Comparison of ENCODE assay signal across 11 mouse cellular contexts in the genomic region with DNA sequence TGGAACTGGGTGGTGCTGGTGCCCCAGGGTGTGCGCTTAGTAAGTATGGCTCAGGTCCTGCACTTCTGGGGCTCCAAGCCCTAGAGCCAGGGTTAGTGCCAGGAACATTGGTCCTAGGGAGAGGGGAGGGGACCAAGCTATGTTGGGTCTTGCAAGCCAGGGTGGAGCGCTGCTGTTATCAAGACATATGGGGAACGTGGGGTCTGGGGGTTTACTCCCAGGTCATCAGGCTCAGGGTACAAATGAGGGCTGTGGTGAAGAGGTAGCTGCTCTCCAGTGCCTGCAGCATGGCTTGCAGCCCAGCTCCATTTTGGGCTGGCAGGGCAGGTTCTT. TPM values are rescaled to one million over a fixed set of nuclear protein-coding genes. Genes with fewer than 3 reads are reported as not detected.
DNase-seq lines count a peak whose midpoint lies in the region; ATAC-seq lines count a peak whose summit lies in the region.
"Had no signal": no experiment of that assay in that cellular context is flagged by ENCODE, and none has a peak within 500 bp of the region (broad histone marks: within the 10 kb centered on the region; RNA-seq: fewer than 3 reads in every experiment).

No protein-coding gene starts in this region.

- H3K4me3 ChIP-seq in forebrain, embryonic 11.5 days (ENCODE audit: low read depth, low read length) = no peak overlapping the region
- no peak overlapping the region for H3K4me3 ChIP-seq in forebrain, embryonic 14.5 days (ENCODE audit: low read depth, low read length)
- no peak overlapping the region for H3K4me3 ChIP-seq in midbrain, embryonic 11.5 days (ENCODE audit: low read depth, low read length)
- H3K4me3 ChIP-seq in midbrain, embryonic 10.5 days = no peak overlapping the region
- H3K4me3 ChIP-seq in limb, embryonic 13.5 days = no peak overlapping the region
- H3K4me3 ChIP-seq: heart, embryonic 15.5 days; myocyte had no signal

- peak; percentile 42; the same call in 1 of the 2 replicates for ATAC-seq in forebrain, embryonic 11.5 days (replicated peaks; ENCODE audit: low FRiP score)
- no peak for ATAC-seq in forebrain, embryonic 14.5 days
- ATAC-seq in midbrain, embryonic 11.5 days (ENCODE audit: low FRiP score) = no peak; the same call in 1 of the 2 replicates
- ATAC-seq in limb, embryonic 13.5 days (ENCODE audit: low FRiP score, low read depth) = 0 out of 2 replicates have a peak, but pooled peaks have one; percentile 8

- H3K27me3 ChIP-seq in forebrain, embryonic 11.5 days (ENCODE audit: control insufficient read depth, insufficient read depth, low read length) = no peaks in the 10 kb centered on the region
- H3K27me3 ChIP-seq in forebrain, embryonic 14.5 days (replicated peaks; ENCODE audit: control insufficient read depth, insufficient read depth, low read length) = no peaks in the 10 kb centered on the region
- no peaks in the 10 kb centered on the region for H3K27me3 ChIP-seq in midbrain, embryonic 11.5 days (ENCODE audit: control insufficient read depth, insufficient read depth, low read length)
- H3K27me3 ChIP-seq in midbrain, embryonic 10.5 days (ENCODE audit: low read depth, poor library complexity, severe bottlenecking) = no peaks in the 10 kb centered on the region
- no peaks in the 10 kb centered on the region for H3K27me3 ChIP-seq in limb, embryonic 13.5 days
- H3K27me3 ChIP-seq: heart, embryonic 15.5 days had no signal

- H3K36me3 ChIP-seq in forebrain, embryonic 11.5 days (ENCODE audit: control insufficient read depth, insufficient read depth, low read length) = no peaks in the 10 kb centered on the region
- peaks cover 3% of the 10 kb centered on the region; the same call in 1 of the 2 replicates for H3K36me3 ChIP-seq in forebrain, embryonic 14.5 days (ENCODE audit: control insufficient read depth, insufficient read depth, low read length)
- H3K36me3 ChIP-seq in midbrain, embryonic 11.5 days (ENCODE audit: control insufficient read depth, insufficient read depth, low read length) = no peaks in the 10 kb centered on the region
- H3K36me3 ChIP-seq in midbrain, embryonic 10.5 days = no peaks in the 10 kb centered on the region
- 0 out of 2 replicates have a peak, but pooled peaks cover 5% of the 10 kb centered on the region for H3K36me3 ChIP-seq in limb, embryonic 13.5 days
- H3K36me3 ChIP-seq: heart, embryonic 15.5 days had no signal

- no peak for DNase-seq in forebrain, embryonic 11.5 days (ENCODE audit: low spot score)
- DNase-seq in forebrain, embryonic 14.5 days (ENCODE audit: low spot score) = no peak
- peak; percentile 21 for DNase-seq in kidney, adult 18-20 months
- DNase-seq in kidney, postnatal 36 days = no peak
- DNase-seq in midbrain, embryonic 11.5 days (ENCODE audit: low spot score, missing footprints) = peak; percentile 81
- no peak for DNase-seq in midbrain, embryonic 10.5 days (ENCODE audit: low spot score)
- no peak for DNase-seq in cerebellum, adult 11-12 months

- no peaks in the 10 kb centered on the region for H3K9me3 ChIP-seq in forebrain, embryonic 11.5 days (ENCODE audit: control insufficient read depth, low read length)
- H3K9me3 ChIP-seq in forebrain, embryonic 14.5 days (replicated peaks; ENCODE audit: control insufficient read depth, low read length) = no peaks in the 10 kb centered on the region
- H3K9me3 ChIP-seq in midbrain, embryonic 11.5 days (ENCODE audit: control insufficient read depth, low read length) = no peaks in the 10 kb centered on the region
- H3K9me3 ChIP-seq in midbrain, embryonic 10.5 days (replicated peaks) = no peaks in the 10 kb centered on the region
- no peaks in the 10 kb centered on the region for H3K9me3 ChIP-seq in limb, embryonic 13.5 days
- H3K9me3 ChIP-seq: heart, embryonic 15.5 days had no signal

- no peak overlapping the region for H3K4me2 ChIP-seq in forebrain, embryonic 11.5 days (ENCODE audit: low read depth, low read length, severe bottlenecking)
- H3K4me2 ChIP-seq in forebrain, embryonic 14.5 days (ENCODE audit: low read length) = no peak overlapping the region
- no peak overlapping the region for H3K4me2 ChIP-seq in midbrain, embryonic 11.5 days
- no peak overlapping the region for H3K4me2 ChIP-seq in limb, embryonic 13.5 days (replicated peaks)
- H3K4me2 ChIP-seq: heart, embryonic 15.5 days had no signal

- WGBS in forebrain, embryonic 11.5 days = 86% methylated on average over 3 of the region's 3 CpGs
- WGBS in forebrain, embryonic 14.5 days = 86% methylated on average over 3 of the region's 3 CpGs
- WGBS in midbrain, embryonic 11.5 days = 87% methylated on average over 3 of the region's 3 CpGs
- 89% methylated on average over 3 of the region's 3 CpGs for WGBS in midbrain, embryonic 10.5 days
- WGBS in limb, embryonic 13.5 days = 86% methylated on average over 3 of the region's 3 CpGs

- no peaks in the 10 kb centered on the region for H3K4me1 ChIP-seq in forebrain, embryonic 11.5 days (replicated peaks; ENCODE audit: control insufficient read depth, insufficient read depth, low read length)
- H3K4me1 ChIP-seq in forebrain, embryonic 14.5 days (ENCODE audit: control insufficient read depth, insufficient read depth, low read length) = peaks cover 6% of the 10 kb centered on the region
- H3K4me1 ChIP-seq in midbrain, embryonic 11.5 days (ENCODE audit: control insufficient read depth, insufficient read depth, low read length) = peaks cover 7% of the 10 kb centered on the region; the same call in 1 of the 2 replicates
- H3K4me1 ChIP-seq in midbrain, embryonic 10.5 days = peaks cover 21% of the 10 kb centered on the region
- H3K4me1 ChIP-seq in limb, embryonic 13.5 days = peaks cover 4% of the 10 kb centered on the region

- H3K27ac ChIP-seq in forebrain, embryonic 11.5 days (ENCODE audit: low read depth, low read length) = no peak overlapping the region
- H3K27ac ChIP-seq in forebrain, embryonic 14.5 days (ENCODE audit: low read depth, low read length) = no peak overlapping the region
- no peak overlapping the region for H3K27ac ChIP-seq in midbrain, embryonic 11.5 days (ENCODE audit: low read depth, low read length)
- no peak overlapping the region for H3K27ac ChIP-seq in midbrain, embryonic 10.5 days (replicated peaks)
- H3K27ac ChIP-seq in limb, embryonic 13.5 days = no peak overlapping the region
- H3K27ac ChIP-seq: heart, embryonic 15.5 days; macrophage had no signal

- H3K9ac ChIP-seq in forebrain, embryonic 11.5 days (ENCODE audit: low read length) = no peak overlapping the region
- H3K9ac ChIP-seq in forebrain, embryonic 14.5 days (ENCODE audit: low read length) = no peak overlapping the region
- H3K9ac ChIP-seq in midbrain, embryonic 11.5 days (ENCODE audit: low read length) = no peak overlapping the region
- H3K9ac ChIP-seq in limb, embryonic 13.5 days = peak overlapping the region; percentile 35; the same call in 1 of the 2 replicates
- H3K9ac ChIP-seq: heart, embryonic 15.5 days had no signal

RNA-seq across cellular contexts. Expression of gene Sun2, which starts 11.1 kb away (rescaled TPM):
- 4.3 and 5.9 TPM in 2 replicates for polyA plus RNA-seq in forebrain, embryonic 11.5 days (2014; fragmentation: Nextera tagmentation; extraction: Ambion mirVana)
- polyA plus RNA-seq in forebrain, embryonic 14.5 days (2014; fragmentation: Nextera tagmentation; extraction: Ambion mirVana) = 4.8 and 7.6 TPM in 2 replicates
- 3.0 and 4.2 TPM in 2 replicates for polyA plus RNA-seq in midbrain, embryonic 11.5 days (2014; fragmentation: Nextera tagmentation; extraction: Ambion mirVana)
- polyA plus RNA-seq in midbrain, embryonic 10.5 days (2016; fragmentation: Nextera tagmentation; extraction: Ambion mirVana) = 2.2 and 3.9 TPM in 2 replicates
- polyA plus RNA-seq in limb, embryonic 13.5 days (2015; fragmentation: Nextera tagmentation; extraction: Ambion mirVana) = 5.5 and 7.8 TPM in 2 replicates

RNA-seq across cellular contexts. Expression of gene Dnal4, which starts 24.3 kb away (rescaled TPM):
- 63.9 and 76.7 TPM in 2 replicates for polyA plus RNA-seq in forebrain, embryonic 11.5 days (2014; fragmentation: Nextera tagmentation; extraction: Ambion mirVana)
- polyA plus RNA-seq in forebrain, embryonic 14.5 days (2014; fragmentation: Nextera tagmentation; extraction: Ambion mirVana) = 96.1 and 101 TPM in 2 replicates
- polyA plus RNA-seq in midbrain, embryonic 11.5 days (2014; fragmentation: Nextera tagmentation; extraction: Ambion mirVana) = 62.9 and 72.1 TPM in 2 replicates
- 63.9 and 81.5 TPM in 2 replicates for polyA plus RNA-seq in midbrain, embryonic 10.5 days (2016; fragmentation: Nextera tagmentation; extraction: Ambion mirVana)
- polyA plus RNA-seq in limb, embryonic 13.5 days (2015; fragmentation: Nextera tagmentation; extraction: Ambion mirVana) = 69.5 and 74.1 TPM in 2 replicates

RNA-seq across cellular contexts. Expression of gene Nptxr, which starts 51.2 kb away (rescaled TPM):
- polyA plus RNA-seq in forebrain, embryonic 11.5 days (2014; fragmentation: Nextera tagmentation; extraction: Ambion mirVana) = 1.4 and 2.1 TPM in 2 replicates
- 7.6 and 8.5 TPM in 2 replicates for polyA plus RNA-seq in forebrain, embryonic 14.5 days (2014; fragmentation: Nextera tagmentation; extraction: Ambion mirVana)
- polyA plus RNA-seq in midbrain, embryonic 11.5 days (2014; fragmentation: Nextera tagmentation; extraction: Ambion mirVana) = 1.3 and 2.1 TPM in 2 replicates
- polyA plus RNA-seq in midbrain, embryonic 10.5 days (2016; fragmentation: Nextera tagmentation; extraction: Ambion mirVana) = 2.2 and 3.4 TPM in 2 replicates
- 2.7 and 2.9 TPM in 2 replicates for polyA plus RNA-seq in limb, embryonic 13.5 days (2015; fragmentation: Nextera tagmentation; extraction: Ambion mirVana)

Comparison
In these comparisons a context has a peak if more than half of its experiments do, and no peak if none do; other contexts are left out.
1. ATAC-seq: peak in forebrain, embryonic 11.5 days (single experiment) and limb, embryonic 13.5 days (single experiment); none in forebrain, embryonic 14.5 days (single experiment) and midbrain, embryonic 11.5 days (single experiment).
2. DNase-seq: peak in kidney, adult 18-20 months (single experiment) and midbrain, embryonic 11.5 days (single experiment); none in forebrain, embryonic 11.5 days (single experiment), forebrain, embryonic 14.5 days (single experiment), kidney, postnatal 36 days (0 of 2), midbrain, embryonic 10.5 days (single experiment) and cerebellum, adult 11-12 months (single experiment).